Mouse (Mus musculus): ENCODE measurements around the gene Plekhf1.

Gene Plekhf1

DNA sequence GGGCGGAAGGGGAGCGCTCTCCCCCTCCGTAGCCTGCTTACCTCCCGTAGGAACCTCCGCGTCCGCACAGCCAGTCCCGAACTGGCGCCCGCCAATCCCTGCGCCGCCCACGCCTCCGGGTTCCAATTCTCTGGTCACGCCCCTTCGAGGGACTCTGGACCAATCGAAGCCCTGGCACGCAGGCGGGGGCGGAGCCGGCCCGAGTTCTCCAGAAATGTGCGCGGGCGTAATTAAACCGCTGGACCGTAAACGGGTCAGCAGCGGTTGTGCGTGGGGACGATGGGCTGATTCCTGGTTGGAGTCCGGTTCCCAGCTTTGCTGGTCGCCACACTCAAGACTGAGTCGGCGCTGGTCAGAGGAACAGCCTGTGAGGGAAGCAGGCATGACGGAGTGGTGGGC, at the start of gene Plekhf1:
Plekhf1 (minus strand) TSS at position 117 of the 399 bp plus-strand sequence.
- in situ Hi-C loops (cut with MboI, MseI): no loop called here

DNA sequence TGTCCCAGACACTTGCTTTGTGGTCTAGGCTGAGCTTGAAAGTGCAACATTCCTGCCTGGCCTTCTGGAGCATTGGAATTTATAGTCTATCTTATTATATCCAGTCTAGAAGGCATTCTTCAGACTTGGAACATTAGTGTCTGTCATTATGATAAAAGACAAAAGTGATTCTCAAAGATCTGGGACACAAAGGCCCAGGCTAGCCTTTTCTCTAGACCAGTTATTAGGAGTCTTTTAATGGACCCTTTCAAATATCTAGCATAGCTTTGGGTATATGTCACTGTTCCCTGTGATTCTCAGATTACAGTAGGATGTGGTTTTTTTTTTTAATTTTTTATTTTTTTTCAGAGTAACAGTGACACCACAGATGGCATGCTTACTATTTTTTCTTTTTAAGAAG, 44.7 kb upstream of the Plekhf1 start:
- in situ Hi-C loops (cut with MboI, MseI): no loop called here

DNA sequence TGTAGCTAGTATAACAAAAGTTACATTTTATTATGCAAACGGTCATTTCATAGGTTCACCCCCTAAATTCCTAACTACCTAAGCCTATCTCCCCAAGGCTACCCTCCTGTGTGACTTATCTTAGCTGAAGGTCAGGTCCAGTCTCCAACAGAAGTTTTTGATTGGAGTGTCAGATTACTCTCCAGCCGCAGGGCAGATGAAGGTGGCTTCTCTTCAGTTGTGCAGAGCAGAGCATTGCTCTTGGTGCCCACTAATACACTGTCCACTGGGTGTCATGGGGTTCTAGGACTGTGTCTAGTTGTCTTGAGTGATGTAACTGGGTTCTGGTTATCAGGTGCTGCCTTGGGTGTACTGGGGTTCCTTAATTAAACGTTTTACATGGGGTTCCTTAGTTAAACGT, 44.0 kb upstream of the Plekhf1 start:
- in situ Hi-C loops (cut with MboI, MseI): no loop called here

GRCm38 (mm10) chr7:38271511-38271811, 43.6 kb upstream of the Plekhf1 start:
- in situ Hi-C loops (cut with MboI, MseI): no loop called here

DNA sequence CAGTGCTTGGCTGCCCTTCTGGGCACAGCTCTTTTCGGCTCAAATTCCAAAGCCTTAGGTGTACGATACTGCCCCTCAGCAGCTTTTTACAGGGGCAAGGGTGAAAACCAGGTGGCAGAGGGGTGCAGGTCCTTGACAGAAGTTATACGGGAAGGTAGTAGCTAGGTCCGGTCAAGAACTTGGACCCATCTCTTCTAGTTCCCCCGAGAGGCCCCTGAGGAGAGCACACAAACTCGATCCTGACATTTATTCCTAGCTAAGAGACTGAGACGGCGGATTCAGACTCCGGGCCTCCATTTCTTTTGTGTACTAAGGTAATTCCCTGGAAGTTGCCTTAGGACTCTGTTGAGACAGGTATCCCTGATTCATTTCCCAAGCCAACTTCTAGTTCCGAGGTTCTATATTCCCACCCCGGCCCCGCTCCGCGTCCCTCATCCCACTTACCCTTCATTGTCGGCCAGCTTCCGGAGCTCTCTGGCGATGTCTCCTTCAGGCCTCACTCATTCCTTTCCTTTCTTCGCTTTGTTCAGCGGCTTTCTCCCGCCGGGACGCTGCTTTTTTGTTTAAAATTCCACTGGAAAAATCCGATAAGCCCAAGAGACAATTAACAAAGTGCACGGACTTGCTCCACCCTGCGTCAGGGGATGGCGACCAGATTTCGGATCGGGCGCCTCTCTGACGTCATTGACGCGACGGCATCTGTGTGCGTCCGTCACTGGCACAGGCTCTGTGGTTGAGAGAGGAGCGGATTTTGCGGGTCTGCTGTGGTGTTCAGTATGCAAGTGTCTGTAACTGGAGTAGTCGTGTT, 43.1 kb upstream of the Plekhf1 start, which contains the start of gene Pop4:
Pop4 (minus strand) TSS at position 721 of the 808 bp plus-strand sequence.
- in situ Hi-C loops (cut with MboI, MseI): no loop called here

DNA sequence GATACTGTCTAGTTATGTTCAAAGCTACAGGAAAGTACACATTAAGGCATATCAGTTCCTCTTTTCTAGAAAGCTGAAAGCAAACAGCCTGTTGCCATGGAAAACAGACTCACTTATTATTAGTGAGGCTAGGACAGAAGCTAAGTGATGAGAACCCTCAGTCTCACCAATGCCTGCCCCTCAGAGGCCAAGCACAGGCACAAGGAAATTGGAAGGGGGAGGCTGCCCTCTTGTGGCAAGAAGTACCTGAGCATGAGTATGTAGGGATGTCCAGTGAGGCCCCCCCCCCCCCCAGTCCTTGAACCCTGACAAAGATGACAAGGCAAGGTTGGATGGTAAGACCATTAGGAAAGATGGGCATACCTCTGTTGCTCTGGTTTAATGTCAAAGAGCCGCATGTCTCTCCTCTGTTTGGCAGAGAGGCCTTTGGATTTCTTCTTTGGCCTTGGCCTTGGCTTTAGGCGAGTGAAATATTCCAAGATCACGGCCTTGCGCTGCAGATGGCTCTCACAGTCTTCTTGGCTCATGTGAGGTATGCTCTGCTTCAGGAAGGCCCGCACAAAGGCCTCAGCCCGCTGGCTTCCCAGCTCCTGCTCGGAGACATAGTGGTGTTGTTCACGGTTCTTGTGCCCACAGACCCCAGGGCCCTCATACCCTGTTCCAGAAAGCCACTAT, 39.3 kb upstream of the Plekhf1 start:
- in situ Hi-C loops (cut with MboI, MseI): loop anchor here (10.0 kb wide), 2 partner anchors 892 to 1278 kb away; no protein-coding TSS in a partner anchor

GRCm38 (mm10) chr7:38262406-38262805, 34.6 kb upstream of the Plekhf1 start:
- in situ Hi-C loops (cut with MboI, MseI): loop anchor here (5.0 to 10.0 kb wide), 3 partner anchors 85 to 1282 kb away; no protein-coding TSS in a partner anchor

DNA sequence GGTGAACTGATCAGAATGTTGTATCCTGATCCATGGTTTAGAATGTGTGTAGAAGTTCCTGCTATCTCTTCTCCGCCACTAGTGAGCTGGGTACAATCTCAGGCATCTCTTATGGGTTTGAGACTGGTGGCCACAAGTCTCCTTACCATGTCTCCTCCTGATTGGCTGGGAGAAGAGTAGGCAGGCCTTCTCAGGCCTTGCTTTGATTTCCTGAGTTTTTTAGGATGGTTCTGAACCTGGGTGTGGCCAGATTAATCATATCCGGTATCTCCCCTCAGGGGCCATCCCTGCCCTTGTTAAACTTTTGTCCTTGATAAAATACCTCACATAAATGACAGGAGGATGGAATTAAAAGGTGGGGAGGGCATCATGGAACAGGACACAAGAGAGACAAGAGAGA, 31.8 kb upstream of the Plekhf1 start:
- in situ Hi-C loops (cut with MboI, MseI): loop anchor here (5.0 to 10.0 kb wide), 3 partner anchors 82 to 1285 kb away; no protein-coding TSS in a partner anchor

DNA sequence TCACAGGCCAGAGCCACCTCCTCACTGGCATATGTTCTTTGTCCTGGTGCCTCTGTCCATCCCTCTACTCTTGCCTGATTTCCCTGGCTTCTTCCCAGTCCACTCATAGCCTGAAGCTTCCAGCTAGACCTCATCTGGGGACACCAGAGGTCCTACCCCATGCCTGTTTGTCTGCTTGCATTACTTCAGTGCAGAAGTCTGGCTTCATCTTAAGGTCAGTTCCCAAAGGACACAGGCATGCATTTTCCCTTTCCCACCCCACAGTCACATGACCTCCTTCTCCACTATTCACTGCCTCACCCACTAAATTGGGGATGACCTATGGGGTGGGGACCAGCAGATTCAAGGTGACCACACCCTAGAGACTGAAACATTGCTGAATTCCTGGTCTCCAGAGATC, 25.6 kb upstream of the Plekhf1 start:
- in situ Hi-C loops (cut with MboI, MseI): no loop called here

DNA sequence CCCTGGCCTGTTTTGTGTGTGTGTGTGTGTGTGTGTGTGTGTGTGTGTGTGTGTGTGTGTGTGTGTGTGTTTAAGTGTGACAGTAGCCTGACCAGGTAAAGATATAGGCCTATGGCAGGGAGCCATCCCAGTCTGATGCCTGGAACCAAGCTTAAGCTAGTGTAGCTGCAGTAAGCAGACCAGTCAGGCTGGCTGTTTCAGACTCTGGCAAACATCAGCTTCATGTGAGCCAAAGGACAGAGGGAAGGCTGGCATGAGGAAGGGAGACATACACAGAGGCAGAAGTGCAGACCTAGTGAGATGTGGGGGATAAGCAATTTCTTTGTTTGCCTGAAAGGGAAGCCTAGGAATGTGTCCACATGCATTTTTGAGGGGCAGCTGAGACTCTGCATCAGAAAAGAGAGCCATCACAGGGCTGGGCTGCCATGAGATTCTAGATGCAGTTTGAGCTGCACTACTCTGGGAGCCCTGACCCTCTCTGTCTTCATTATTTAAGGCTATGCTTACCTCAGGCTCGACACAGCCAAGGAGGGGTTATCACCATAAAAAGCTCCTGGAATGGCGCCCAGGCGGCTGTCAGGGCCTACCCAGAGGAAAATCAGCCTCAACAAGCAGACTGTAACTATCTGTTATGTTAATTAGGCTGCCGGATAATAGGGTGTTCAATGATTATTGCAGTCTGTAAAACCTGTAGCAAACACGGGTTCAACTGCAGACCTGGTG, 23.8 kb upstream of the Plekhf1 start:
- in situ Hi-C loops (cut with MboI, MseI): no loop called here

DNA sequence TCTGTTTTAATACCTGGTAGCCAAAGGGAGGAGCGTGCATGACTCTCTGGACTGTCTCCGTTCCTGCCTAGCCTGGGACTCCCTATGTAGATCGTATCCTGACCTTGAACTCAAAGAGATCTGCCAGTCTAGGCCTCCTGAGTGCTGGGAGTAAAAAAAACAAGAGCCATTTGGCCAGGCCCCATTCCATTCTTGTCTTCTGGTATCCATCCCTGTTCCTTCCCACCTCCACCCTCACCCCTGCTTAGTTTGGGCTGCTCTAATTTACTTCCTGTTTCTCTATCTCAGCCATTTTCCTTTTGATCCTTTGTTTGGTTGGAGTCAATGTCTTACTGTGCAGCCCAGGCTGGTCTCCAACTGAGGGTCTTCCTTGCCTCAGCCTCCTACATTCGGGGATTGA, 14.6 kb upstream of the Plekhf1 start:
- in situ Hi-C loops (cut with MboI, MseI): no loop called here

- in situ Hi-C loops (cut with MboI, MseI): no loop called here
Observed at GRCm38 (mm10) chr7:38237140-38237539, 9.3 kb upstream of the Plekhf1 start.

DNA sequence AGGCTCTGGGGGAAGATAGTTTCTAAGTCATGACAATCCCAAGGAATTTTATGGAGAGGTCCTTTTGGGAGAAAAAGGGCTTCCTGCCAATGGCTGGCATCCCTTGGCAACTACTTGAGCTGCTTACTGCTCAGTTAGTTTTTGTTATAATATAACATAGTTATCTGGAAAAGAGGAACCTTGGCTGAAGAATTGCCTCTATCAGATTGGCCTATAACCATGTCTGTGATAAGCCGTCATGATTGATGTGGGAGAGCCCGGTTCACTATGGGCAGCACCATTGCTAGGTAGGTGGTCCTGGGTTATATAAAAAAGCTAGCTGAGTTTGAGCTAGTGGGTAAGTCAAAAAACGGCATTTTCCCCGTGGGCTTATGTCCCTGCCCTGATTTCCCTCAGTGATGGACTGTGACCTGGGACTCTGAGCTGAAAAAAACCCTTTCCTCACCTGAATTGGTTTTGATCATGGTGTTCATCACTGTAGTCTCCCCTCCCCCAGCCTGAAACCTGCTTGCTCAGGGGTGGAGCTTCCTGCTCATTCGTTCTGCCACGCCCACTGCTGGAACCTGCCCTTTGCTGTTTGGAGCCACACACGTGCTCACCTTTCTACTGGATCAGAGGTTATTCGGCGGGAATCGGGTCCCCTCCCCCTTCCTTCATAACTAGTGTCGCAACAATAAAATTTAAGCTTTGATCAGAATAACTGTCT, 8.7 kb upstream of the Plekhf1 start:
- in situ Hi-C loops (cut with MboI, MseI): no loop called here

DNA sequence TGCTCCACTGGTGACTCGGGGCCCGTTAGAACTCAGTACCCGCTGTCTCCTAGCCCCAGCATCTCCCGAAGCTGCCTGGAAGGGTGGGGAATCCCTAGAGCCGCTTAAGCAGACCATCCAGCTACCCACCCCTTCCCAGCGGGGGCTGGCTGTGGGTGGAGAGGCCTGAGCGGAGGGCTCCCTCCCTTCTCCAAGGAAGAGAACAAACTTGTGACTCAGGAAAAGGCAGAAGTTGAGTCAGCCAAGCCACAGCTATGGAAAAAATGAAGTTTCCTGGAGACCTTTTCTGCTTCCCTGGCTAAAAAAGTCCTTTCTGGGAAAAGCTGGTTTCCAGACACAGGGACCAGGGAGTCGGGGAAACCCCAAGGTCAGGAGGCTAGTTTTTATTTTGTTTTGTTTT, 2.5 kb upstream of the Plekhf1 start:
- in situ Hi-C loops (cut with MboI, MseI): no loop called here

- in situ Hi-C loops (cut with MboI, MseI): no loop called here
Observed at GRCm38 (mm10) chr7:38228329-38228728, 513 bp upstream of the Plekhf1 start.

GRCm38 (mm10) chr7:38227181-38227899, 476 bp downstream of the Plekhf1 start:
- in situ Hi-C loops (cut with MboI, MseI): no loop called here

DNA sequence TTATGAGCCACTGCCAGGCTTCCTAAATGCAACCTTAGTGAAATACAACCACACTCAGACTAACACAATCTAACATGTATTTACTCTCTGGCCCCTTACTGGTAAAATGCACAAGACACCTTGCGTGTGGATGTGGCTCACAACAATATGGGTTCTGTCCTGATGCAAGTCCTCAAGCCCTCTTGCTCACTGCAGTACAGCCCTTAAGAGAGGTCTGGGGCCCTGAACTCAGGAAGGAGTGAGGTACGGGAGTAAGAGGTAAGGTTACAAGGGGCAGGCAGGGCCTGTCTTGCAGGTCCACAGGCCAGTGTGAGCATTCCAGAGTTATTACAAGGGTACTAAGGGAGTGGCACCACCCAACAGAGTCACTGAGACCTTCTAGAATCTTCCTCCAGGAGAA, 1.6 kb downstream of the Plekhf1 start:
- in situ Hi-C loops (cut with MboI, MseI): no loop called here

DNA sequence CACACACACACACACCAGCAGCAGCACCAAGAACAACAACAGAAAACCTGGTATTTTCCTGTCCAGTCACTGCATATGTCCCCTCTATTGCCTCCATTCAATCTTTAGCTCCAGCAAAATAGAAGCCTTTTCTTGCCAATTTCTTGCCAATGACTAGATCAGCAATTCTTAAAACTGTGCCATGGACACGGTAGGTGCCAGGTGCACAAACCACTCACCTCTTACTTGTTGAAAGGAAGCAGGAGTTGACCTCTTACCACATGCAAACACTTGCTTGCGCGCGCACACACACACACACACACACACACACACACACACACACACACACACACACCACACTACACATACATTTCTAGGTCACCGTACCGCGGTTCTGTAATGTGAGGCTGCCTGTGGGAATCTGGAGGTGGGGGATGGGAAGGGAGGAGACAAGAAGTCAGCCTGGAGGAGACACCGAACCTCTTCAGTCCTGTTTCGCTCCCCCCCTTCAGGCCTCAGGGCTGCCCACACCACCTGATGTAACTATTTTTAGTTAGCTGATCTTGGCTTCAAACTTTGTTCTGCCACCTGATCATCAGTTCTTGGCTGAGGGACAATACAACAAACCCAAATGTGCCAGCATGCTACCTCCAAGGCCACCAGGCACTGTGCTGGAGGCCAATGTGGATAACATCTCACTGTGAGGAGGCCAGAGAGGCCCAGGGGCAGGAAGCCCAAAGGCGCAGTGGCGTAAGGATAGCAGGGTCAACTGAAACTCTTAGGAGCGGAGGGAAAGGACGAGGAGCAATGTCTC, 3.0 kb downstream of the Plekhf1 start:
- in situ Hi-C loops (cut with MboI, MseI): no loop called here

GRCm38 (mm10) chr7:38220866-38221265, 7.0 kb downstream of the Plekhf1 start:
- in situ Hi-C loops (cut with MboI, MseI): no loop called here

DNA sequence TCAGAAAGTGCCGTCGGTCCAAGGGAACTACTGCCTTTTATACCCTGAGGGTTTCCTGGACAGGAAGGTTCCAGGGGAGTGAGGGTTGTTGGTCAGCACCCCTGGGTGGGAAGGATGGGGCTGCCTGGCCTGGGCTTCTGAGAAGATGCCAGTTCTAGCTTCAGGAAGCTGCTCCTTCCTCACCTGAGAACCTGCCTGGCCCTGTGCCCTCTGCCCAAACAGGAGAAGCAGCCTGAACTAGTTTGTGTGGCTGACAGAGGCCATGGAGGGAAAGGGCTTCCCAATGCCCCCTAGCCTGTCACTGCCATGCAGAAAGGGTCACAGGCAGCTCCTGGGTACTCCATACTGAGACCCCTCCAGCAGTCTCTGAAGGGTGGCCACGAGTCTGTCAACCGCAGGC, 8.3 kb downstream of the Plekhf1 start:
- in situ Hi-C loops (cut with MboI, MseI): no loop called here
